Mouse (Mus musculus): ENCODE results near the gene Rbfox1. TPM values are rescaled to one million over a fixed set of nuclear protein-coding genes. Genes with fewer than 3 reads are reported as not detected.

The Rbfox1 gene
- polyA plus RNA-seq, 1 experiment: 0.22 TPM

DNA sequence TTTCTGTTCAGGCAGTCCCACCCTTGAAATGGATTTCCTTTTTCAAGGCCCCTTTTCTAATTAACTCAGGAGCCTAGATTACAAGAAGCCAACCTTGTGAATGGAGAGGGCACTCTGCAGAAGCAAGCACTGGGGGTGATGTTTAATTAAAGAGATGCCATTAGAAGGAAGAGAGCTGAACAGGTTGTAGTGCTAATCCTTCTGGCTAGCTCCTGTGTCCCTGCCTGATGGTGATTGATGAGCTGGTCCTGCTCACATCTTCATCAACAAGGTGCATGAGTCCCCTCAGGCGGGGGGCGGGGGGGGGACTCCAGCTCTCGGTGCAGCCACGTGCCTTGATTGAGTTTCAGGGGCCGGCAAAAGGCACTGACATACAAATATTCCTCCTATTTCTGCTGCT is 1312.8 kb downstream of the Rbfox1 start:
- H3K27me3 ChIP-seq (ENCODE audit: control insufficient read depth, insufficient read depth, insufficient read length): no peaks in the 10 kb centered on the region
- H3ac ChIP-seq (ENCODE audit: control insufficient read depth, insufficient read length, low read depth): no peak overlapping the region
- no peak for TF ChIP-seq USF1 (IDR thresholded peaks at IDR 0.05; ENCODE audit: low read depth)
- TF ChIP-seq MAX (IDR thresholded peaks at IDR 0.05): no peak
- no peak for TF ChIP-seq CTCF (IDR thresholded peaks at IDR 0.05; ENCODE audit: control insufficient read depth, insufficient read depth, insufficient read length)
- no peak for TF ChIP-seq MYOG (IDR thresholded peaks at IDR 0.05; ENCODE audit: control insufficient read depth, extremely low read depth, insufficient read length)
- TF ChIP-seq MYOD1 (IDR thresholded peaks at IDR 0.05; ENCODE audit: control insufficient read depth, insufficient read length, low read depth): no peak
- no peak for TF ChIP-seq CEBPB (IDR thresholded peaks at IDR 0.05; ENCODE audit: low read depth)
- no peak for TF ChIP-seq FOSL1 (IDR thresholded peaks at IDR 0.05; ENCODE audit: insufficient read depth, low read length, poor library complexity, severe bottlenecking)
- no peak overlapping the region for H3K4me3 ChIP-seq (ENCODE audit: insufficient read depth, poor library complexity, severe bottlenecking)
- H3K79me3 ChIP-seq (ENCODE audit: low read depth): no peaks in the 10 kb centered on the region
- no peaks in the 10 kb centered on the region for H3K36me3 ChIP-seq (ENCODE audit: control insufficient read depth, insufficient read depth)
- no peaks in the 10 kb centered on the region for H3K79me2 ChIP-seq (ENCODE audit: control insufficient read depth, insufficient read depth)

- no peaks in the 10 kb centered on the region for H3K79me2 ChIP-seq (ENCODE audit: control insufficient read depth, insufficient read depth)
- TF ChIP-seq USF1 (IDR thresholded peaks at IDR 0.05; ENCODE audit: low read depth) (no peak), FOSL1 (IDR thresholded peaks at IDR 0.05; ENCODE audit: insufficient read depth, low read length, poor library complexity, severe bottlenecking) (no peak), CEBPB (IDR thresholded peaks at IDR 0.05; ENCODE audit: low read depth) (no peak), MYOD1 (IDR thresholded peaks at IDR 0.05; ENCODE audit: control insufficient read depth, insufficient read length, low read depth) (no peak), CTCF (IDR thresholded peaks at IDR 0.05; ENCODE audit: control insufficient read depth, insufficient read depth, insufficient read length) (no peak)
- H3ac ChIP-seq (ENCODE audit: control insufficient read depth, insufficient read length, low read depth): no peak overlapping the region
- H3K79me3 ChIP-seq (ENCODE audit: low read depth): no peaks in the 10 kb centered on the region
- no peaks in the 10 kb centered on the region for H3K27me3 ChIP-seq (ENCODE audit: control insufficient read depth, insufficient read depth, insufficient read length)
- no peaks in the 10 kb centered on the region for H3K36me3 ChIP-seq (ENCODE audit: control insufficient read depth, insufficient read depth)
- H3K4me3 ChIP-seq (ENCODE audit: insufficient read depth, poor library complexity, severe bottlenecking): no peak overlapping the region
Observed at GRCm38 (mm10) chr16:7200239-7200638, 1315.1 kb downstream of the Rbfox1 start.

DNA sequence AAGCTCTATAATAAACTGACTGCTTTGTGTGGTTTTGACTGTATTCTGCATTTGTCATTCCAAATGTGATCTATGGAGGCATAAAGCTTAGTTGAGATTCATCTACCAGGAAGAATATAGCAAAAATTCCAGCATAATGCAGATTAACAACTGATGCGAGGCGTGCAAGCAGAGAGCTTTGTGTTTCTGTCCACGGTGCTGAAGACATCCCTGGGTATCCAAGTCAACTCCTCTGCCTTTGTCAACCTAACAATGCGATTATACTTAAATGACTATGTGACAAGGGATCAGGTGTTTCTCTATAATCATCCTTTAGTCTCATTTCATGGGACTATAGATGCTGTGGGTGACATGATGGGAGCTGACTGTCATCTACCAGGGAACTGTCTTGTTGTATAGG is 1316.7 kb downstream of the Rbfox1 start:
- TF ChIP-seq CTCF (IDR thresholded peaks at IDR 0.05; ENCODE audit: control insufficient read depth, insufficient read depth, insufficient read length) (no peak), MAX (IDR thresholded peaks at IDR 0.05) (no peak), USF1 (IDR thresholded peaks at IDR 0.05; ENCODE audit: low read depth) (no peak), MYOD1 (IDR thresholded peaks at IDR 0.05; ENCODE audit: control insufficient read depth, insufficient read length, low read depth) (no peak), CEBPB (IDR thresholded peaks at IDR 0.05; ENCODE audit: low read depth) (no peak), MYOG (IDR thresholded peaks at IDR 0.05; ENCODE audit: control insufficient read depth, extremely low read depth, insufficient read length) (no peak), FOSL1 (IDR thresholded peaks at IDR 0.05; ENCODE audit: insufficient read depth, low read length, poor library complexity, severe bottlenecking) (no peak)
- H3K36me3 ChIP-seq (ENCODE audit: control insufficient read depth, insufficient read depth): no peaks in the 10 kb centered on the region
- no peak overlapping the region for H3ac ChIP-seq (ENCODE audit: control insufficient read depth, insufficient read length, low read depth)
- no peaks in the 10 kb centered on the region for H3K79me2 ChIP-seq (ENCODE audit: control insufficient read depth, insufficient read depth)
- no peaks in the 10 kb centered on the region for H3K79me3 ChIP-seq (ENCODE audit: low read depth)
- H3K27me3 ChIP-seq (ENCODE audit: control insufficient read depth, insufficient read depth, insufficient read length): no peaks in the 10 kb centered on the region
- no peak overlapping the region for H3K4me3 ChIP-seq (ENCODE audit: insufficient read depth, poor library complexity, severe bottlenecking)

DNA sequence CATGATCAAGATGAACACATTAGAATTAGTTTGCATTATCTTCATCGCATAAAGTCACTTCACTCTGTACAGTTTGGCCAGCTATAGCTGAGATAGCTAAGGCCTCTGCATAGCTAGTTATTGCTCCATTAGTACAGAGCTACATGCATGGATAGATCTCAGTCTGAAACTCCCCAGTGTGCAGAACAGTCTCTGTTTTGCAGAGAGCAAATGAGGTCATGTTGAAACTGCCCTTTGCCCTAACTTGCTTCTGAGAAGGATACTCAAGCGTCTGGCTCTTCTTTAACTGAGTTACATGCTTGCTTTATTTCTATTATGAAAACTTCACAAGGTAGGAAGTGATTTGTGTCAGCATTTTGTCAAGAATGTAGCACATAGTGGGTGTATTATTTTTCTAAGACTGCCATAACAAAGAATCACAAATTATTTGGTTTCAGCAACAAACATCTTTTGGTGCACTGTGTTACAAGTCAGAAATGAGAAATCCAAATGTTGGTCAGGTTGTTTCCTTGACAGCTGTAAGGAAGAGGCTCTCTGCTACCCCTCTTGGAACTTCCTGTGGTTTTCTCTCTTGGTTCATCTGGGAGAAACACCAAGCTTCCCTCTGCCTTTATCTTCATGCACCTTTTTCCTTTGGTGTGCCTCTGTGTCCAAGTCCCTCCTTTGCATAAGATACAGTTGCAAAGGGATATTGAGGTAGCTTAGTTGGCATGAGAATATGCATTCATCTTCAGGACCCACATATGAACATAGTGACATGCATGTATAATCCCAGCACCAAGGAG is 1321.2 kb downstream of the Rbfox1 start:
- Histone ChIP-seq H3ac (ENCODE audit: control insufficient read depth, insufficient read length, low read depth) (no peak overlapping the region), H3K79me3 (ENCODE audit: low read depth) (no peaks in the 10 kb centered on the region), H3K27me3 (ENCODE audit: control insufficient read depth, insufficient read depth, insufficient read length) (no peaks in the 10 kb centered on the region), H3K36me3 (ENCODE audit: control insufficient read depth, insufficient read depth) (no peaks in the 10 kb centered on the region), H3K79me2 (ENCODE audit: control insufficient read depth, insufficient read depth) (no peaks in the 10 kb centered on the region), H3K4me3 (ENCODE audit: insufficient read depth, poor library complexity, severe bottlenecking) (no peak overlapping the region)
- no peak for TF ChIP-seq USF1 (IDR thresholded peaks at IDR 0.05; ENCODE audit: low read depth)
- no peak for TF ChIP-seq CEBPB (IDR thresholded peaks at IDR 0.05; ENCODE audit: low read depth)
- TF ChIP-seq MAX (IDR thresholded peaks at IDR 0.05): no peak
- no peak for TF ChIP-seq MYOD1 (IDR thresholded peaks at IDR 0.05; ENCODE audit: control insufficient read depth, insufficient read length, low read depth)
- no peak for TF ChIP-seq MYOG (IDR thresholded peaks at IDR 0.05; ENCODE audit: control insufficient read depth, extremely low read depth, insufficient read length)
- no peak for TF ChIP-seq CTCF (IDR thresholded peaks at IDR 0.05; ENCODE audit: control insufficient read depth, insufficient read depth, insufficient read length)
- no peak for TF ChIP-seq FOSL1 (IDR thresholded peaks at IDR 0.05; ENCODE audit: insufficient read depth, low read length, poor library complexity, severe bottlenecking)

DNA sequence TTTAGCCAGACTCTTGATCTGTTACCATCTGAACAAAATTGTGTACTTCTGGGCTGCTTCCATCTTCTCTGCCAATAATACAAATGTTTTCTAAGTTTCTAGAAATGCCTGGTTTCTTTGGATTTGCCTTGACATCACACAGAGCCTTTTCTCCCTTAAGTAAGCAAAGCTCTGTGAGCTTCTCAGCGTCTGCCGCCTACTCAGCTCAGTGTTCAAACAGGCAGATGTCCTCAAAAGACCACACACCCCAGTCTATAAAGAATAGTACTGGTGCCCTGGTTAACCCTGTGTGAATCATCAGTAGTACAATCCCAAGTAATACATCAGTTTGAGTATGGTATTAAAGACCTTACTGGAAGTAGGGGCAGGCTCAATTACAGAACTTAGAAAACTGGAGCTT is 1322.4 kb downstream of the Rbfox1 start:
- H3K27me3 ChIP-seq (ENCODE audit: control insufficient read depth, insufficient read depth, insufficient read length): no peaks in the 10 kb centered on the region
- H3K79me2 ChIP-seq (ENCODE audit: control insufficient read depth, insufficient read depth): no peaks in the 10 kb centered on the region
- no peak overlapping the region for H3K4me3 ChIP-seq (ENCODE audit: insufficient read depth, poor library complexity, severe bottlenecking)
- no peaks in the 10 kb centered on the region for H3K36me3 ChIP-seq (ENCODE audit: control insufficient read depth, insufficient read depth)
- no peaks in the 10 kb centered on the region for H3K79me3 ChIP-seq (ENCODE audit: low read depth)
- H3ac ChIP-seq (ENCODE audit: control insufficient read depth, insufficient read length, low read depth): no peak overlapping the region
- TF ChIP-seq CEBPB (IDR thresholded peaks at IDR 0.05; ENCODE audit: low read depth) (no peak), MAX (IDR thresholded peaks at IDR 0.05) (no peak), FOSL1 (IDR thresholded peaks at IDR 0.05; ENCODE audit: insufficient read depth, low read length, poor library complexity, severe bottlenecking) (no peak), CTCF (IDR thresholded peaks at IDR 0.05; ENCODE audit: control insufficient read depth, insufficient read depth, insufficient read length) (no peak), MYOD1 (IDR thresholded peaks at IDR 0.05; ENCODE audit: control insufficient read depth, insufficient read length, low read depth) (no peak), MYOG (IDR thresholded peaks at IDR 0.05; ENCODE audit: control insufficient read depth, extremely low read depth, insufficient read length) (no peak), USF1 (IDR thresholded peaks at IDR 0.05; ENCODE audit: low read depth) (no peak)

All from C2C12 (cell line).